Mouse (Mus musculus): ENCODE data around the gene Prep. TPM values are rescaled to one million over a fixed set of nuclear protein-coding genes. Genes with fewer than 3 reads are reported as not detected.
A peak's percentile ranks its signal among the peaks of the same experiment; 100 is the strongest.

The Prep gene
- polyA plus RNA-seq, 1 experiment from 2014 or later, result 10.8 TPM

- Histone ChIP-seq H3K27me3 (ENCODE audit: control insufficient read depth, insufficient read depth, low read length) (no peaks in the 10 kb centered on the region), H3K4me1 (replicated peaks; ENCODE audit: control insufficient read depth, insufficient read depth) (no peaks in the 10 kb centered on the region), H3K36me3 (ENCODE audit: control insufficient read depth, insufficient read depth, low read length) (peaks cover 23% of the 10 kb centered on the region), H3K4me2 (replicated peaks; ENCODE audit: low read depth) (no peak overlapping the region), H3K27ac (replicated peaks) (no peak overlapping the region), H3K4me3 (ENCODE audit: low read depth, low read length) (no peak overlapping the region), H3K9me3 (ENCODE audit: control insufficient read depth, low read length) (no peaks in the 10 kb centered on the region), H3K9ac (ENCODE audit: low read length) (no peak overlapping the region)
- WGBS, result 73% methylated on average over 5 of the region's 5 CpGs
- no peak for ATAC-seq (ENCODE audit: low FRiP score, low TSS enrichment)
- TF ChIP-seq CTCF (IDR thresholded peaks at IDR 0.05; ENCODE audit: low read depth) (no peak), EP300 (optimal IDR thresholded peaks at IDR 0.05) (no peak)
- DNase-seq (ENCODE audit: low spot score), result no peak
These were observed 55.5 kb downstream of the Prep start for GRCm38 (mm10) chr10:45122476-45122875.

- Histone ChIP-seq H3K27ac (replicated peaks) (no peak overlapping the region), H3K4me3 (ENCODE audit: low read depth, low read length) (no peak overlapping the region), H3K27me3 (ENCODE audit: control insufficient read depth, insufficient read depth, low read length) (no peaks in the 10 kb centered on the region), H3K9me3 (ENCODE audit: control insufficient read depth, low read length) (no peaks in the 10 kb centered on the region), H3K4me1 (replicated peaks; ENCODE audit: control insufficient read depth, insufficient read depth) (no peaks in the 10 kb centered on the region), H3K4me2 (replicated peaks; ENCODE audit: low read depth) (no peak overlapping the region), H3K9ac (ENCODE audit: low read length) (no peak overlapping the region), H3K36me3 (ENCODE audit: control insufficient read depth, insufficient read depth, low read length) (peaks cover 25% of the 10 kb centered on the region)
- 74% methylated on average over 6 of the region's 6 CpGs for WGBS
- TF ChIP-seq CTCF (IDR thresholded peaks at IDR 0.05; ENCODE audit: low read depth) (no peak), EP300 (optimal IDR thresholded peaks at IDR 0.05) (no peak)
- DNase-seq (ENCODE audit: low spot score) (no peak), ATAC-seq (ENCODE audit: low FRiP score, low TSS enrichment) (no peak)
These were observed 56.0 kb downstream of the Prep start for GRCm38 (mm10) chr10:45123011-45123410.

- WGBS, result 70% methylated on average over 11 of the region's 11 CpGs
- no peak overlapping the region for H3K27ac ChIP-seq (replicated peaks)
- no peak overlapping the region for H3K4me3 ChIP-seq (ENCODE audit: low read depth, low read length)
- no peak overlapping the region for H3K9ac ChIP-seq (ENCODE audit: low read length)
- TF ChIP-seq EP300 (optimal IDR thresholded peaks at IDR 0.05) (no peak), CTCF (IDR thresholded peaks at IDR 0.05; ENCODE audit: low read depth) (no peak)
- no peaks in the 10 kb centered on the region for H3K27me3 ChIP-seq (ENCODE audit: control insufficient read depth, insufficient read depth, low read length)
- H3K4me2 ChIP-seq (replicated peaks; ENCODE audit: low read depth), result peak overlapping the region; percentile 23
- ATAC-seq (ENCODE audit: low FRiP score, low TSS enrichment) (no peak), DNase-seq (ENCODE audit: low spot score) (no peak)
- H3K36me3 ChIP-seq (ENCODE audit: control insufficient read depth, insufficient read depth, low read length), result peaks cover 16% of the 10 kb centered on the region; the same call in 1 of the 2 replicates
- no peaks in the 10 kb centered on the region for H3K9me3 ChIP-seq (ENCODE audit: control insufficient read depth, low read length)
- H3K4me1 ChIP-seq (replicated peaks; ENCODE audit: control insufficient read depth, insufficient read depth), result no peaks in the 10 kb centered on the region
These were observed 62.1 kb downstream of the Prep start for GRCm38 (mm10) chr10:45129105-45129504.

- Histone ChIP-seq H3K4me2 (replicated peaks; ENCODE audit: low read depth) (no peak overlapping the region), H3K36me3 (ENCODE audit: control insufficient read depth, insufficient read depth, low read length) (peaks cover 16% of the 10 kb centered on the region; the same call in 1 of the 2 replicates)
- ATAC-seq (ENCODE audit: low FRiP score, low TSS enrichment), result peak; percentile 72; the same call in 1 of the 2 replicates
These were observed 63.0 kb downstream of the Prep start for GRCm38 (mm10) chr10:45130004-45130403.

GRCm38 (mm10) chr10:45132371-45132770 is 65.4 kb downstream of the Prep start:
- DNase-seq (ENCODE audit: low spot score), result peak; percentile 67

More at GRCm38 (mm10) chr10:45130004-45130403, 63.0 kb downstream of the Prep start:
- H3K27ac ChIP-seq (replicated peaks), result no peak overlapping the region
- 69% methylated on average over 6 of the region's 6 CpGs for WGBS
- H3K4me1 ChIP-seq (replicated peaks; ENCODE audit: control insufficient read depth, insufficient read depth), result no peaks in the 10 kb centered on the region
- no peaks in the 10 kb centered on the region for H3K9me3 ChIP-seq (ENCODE audit: control insufficient read depth, low read length)
- H3K9ac ChIP-seq (ENCODE audit: low read length), result no peak overlapping the region
- TF ChIP-seq CTCF (IDR thresholded peaks at IDR 0.05; ENCODE audit: low read depth), result no peak
- TF ChIP-seq EP300 (optimal IDR thresholded peaks at IDR 0.05), result no peak
- H3K4me3 ChIP-seq (ENCODE audit: low read depth, low read length), result no peak overlapping the region
- peak; percentile 50 for DNase-seq (ENCODE audit: low spot score)
- no peaks in the 10 kb centered on the region for H3K27me3 ChIP-seq (ENCODE audit: control insufficient read depth, insufficient read depth, low read length)

GRCm38 (mm10) chr10:45136806-45137205 is 69.8 kb downstream of the Prep start:
- Histone ChIP-seq H3K4me3 (ENCODE audit: low read depth, low read length) (no peak overlapping the region), H3K27me3 (ENCODE audit: control insufficient read depth, insufficient read depth, low read length) (no peaks in the 10 kb centered on the region), H3K4me1 (replicated peaks; ENCODE audit: control insufficient read depth, insufficient read depth) (no peaks in the 10 kb centered on the region), H3K9ac (ENCODE audit: low read length) (no peak overlapping the region), H3K27ac (replicated peaks) (no peak overlapping the region), H3K36me3 (ENCODE audit: control insufficient read depth, insufficient read depth, low read length) (no peaks in the 10 kb centered on the region), H3K4me2 (replicated peaks; ENCODE audit: low read depth) (no peak overlapping the region), H3K9me3 (ENCODE audit: control insufficient read depth, low read length) (no peaks in the 10 kb centered on the region)
- ATAC-seq (ENCODE audit: low FRiP score, low TSS enrichment), result no peak
- TF ChIP-seq CTCF (IDR thresholded peaks at IDR 0.05; ENCODE audit: low read depth), result no peak
- TF ChIP-seq EP300 (optimal IDR thresholded peaks at IDR 0.05), result no peak
- 80% methylated on average over 7 of the region's 7 CpGs for WGBS
- DNase-seq (ENCODE audit: low spot score), result no peak

More at GRCm38 (mm10) chr10:45132371-45132770, 65.4 kb downstream of the Prep start:
- H3K4me2 ChIP-seq (replicated peaks; ENCODE audit: low read depth), result no peak overlapping the region
- H3K27ac ChIP-seq (replicated peaks), result no peak overlapping the region
- no peak overlapping the region for H3K4me3 ChIP-seq (ENCODE audit: low read depth, low read length)
- no peaks in the 10 kb centered on the region for H3K27me3 ChIP-seq (ENCODE audit: control insufficient read depth, insufficient read depth, low read length)
- no peak for ATAC-seq (ENCODE audit: low FRiP score, low TSS enrichment)
- no peaks in the 10 kb centered on the region for H3K4me1 ChIP-seq (replicated peaks; ENCODE audit: control insufficient read depth, insufficient read depth)
- H3K36me3 ChIP-seq (ENCODE audit: control insufficient read depth, insufficient read depth, low read length), result peaks cover 6% of the 10 kb centered on the region; the same call in 1 of the 2 replicates
- no peak overlapping the region for H3K9ac ChIP-seq (ENCODE audit: low read length)
- no peaks in the 10 kb centered on the region for H3K9me3 ChIP-seq (ENCODE audit: control insufficient read depth, low read length)
- TF ChIP-seq EP300 (optimal IDR thresholded peaks at IDR 0.05), result no peak
- TF ChIP-seq CTCF (IDR thresholded peaks at IDR 0.05; ENCODE audit: low read depth), result peak; percentile 78
- WGBS, result 53% methylated on average over 4 of the region's 4 CpGs
